Mouse (Mus musculus) retina, adult 2 months (tissue): ENCODE data around the gene Dnajb11.

Experiments
- DNase-seq: peaks from one replicate; pipeline ENCODE4 v3.0.0-alpha.2; 2012; ENCODE audit warnings: low read depth, low spot score

Dnajb11 gene

DNA sequence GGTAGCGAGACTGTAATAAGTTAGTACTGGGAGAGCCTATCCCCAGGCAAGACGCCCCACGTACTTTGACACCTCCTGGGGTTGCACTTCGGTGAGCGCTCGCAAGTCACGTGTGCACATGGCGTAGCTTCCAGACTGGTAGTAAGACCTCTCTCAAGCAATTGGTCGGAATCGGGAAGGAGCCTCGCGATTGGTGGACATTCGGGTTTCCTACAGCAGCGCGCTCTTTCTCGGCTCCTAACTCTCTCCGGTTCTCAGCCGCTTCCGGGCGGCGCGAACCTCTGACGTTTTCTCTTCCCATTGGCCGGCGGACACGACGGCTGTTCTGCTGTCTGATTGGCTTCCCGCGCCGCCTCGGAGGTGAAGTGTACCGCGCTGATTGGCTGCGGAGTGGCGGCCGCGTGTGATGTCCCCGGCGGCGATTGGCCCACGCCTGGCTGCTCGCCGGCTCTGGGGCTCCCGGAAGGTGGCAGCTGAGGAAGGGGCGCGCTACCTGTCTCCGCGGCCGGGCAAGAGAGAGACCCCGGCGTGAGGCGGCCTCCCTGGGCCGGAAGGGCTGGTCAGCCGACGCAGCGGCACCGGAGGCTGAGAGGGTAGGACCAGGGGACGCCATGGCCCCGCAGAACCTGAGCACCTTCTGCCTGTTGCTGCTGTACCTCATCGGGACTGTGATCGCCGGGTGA is at the start of gene Dnajb11, which contains the start of gene Tbccd1:
Gene Dnajb11, plus strand, starts transcription at position 415 of the 683 bp plus-strand sequence.
Gene Tbccd1, minus strand, starts transcription at position 239 of the 683 bp plus-strand sequence.
- DNase-seq, result peak; percentile 97

DNA sequence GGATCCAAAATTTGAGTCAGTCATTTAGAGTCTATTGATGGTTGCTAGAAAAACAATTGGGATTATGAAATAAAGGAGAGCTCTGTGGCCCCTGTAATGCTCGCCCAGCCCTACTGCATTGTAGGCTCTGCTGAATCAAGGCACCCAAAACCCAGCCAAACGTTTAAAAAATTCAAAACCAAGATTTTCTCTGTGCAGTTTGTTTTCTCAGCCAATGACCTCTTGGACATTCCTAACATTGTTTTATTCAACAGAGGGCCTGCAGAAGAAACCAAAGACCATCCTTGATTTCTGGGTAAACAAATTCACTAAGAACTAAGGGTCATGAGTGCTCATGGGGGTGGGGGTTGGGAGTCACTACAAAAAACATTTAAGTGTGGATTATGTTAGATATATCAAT is 46.2 kb upstream of the Dnajb11 start, which contains the start of gene Crygs:
Gene Crygs, minus strand, starts transcription at position 101 of the 400 bp plus-strand sequence.
- no peak for DNase-seq

DNA sequence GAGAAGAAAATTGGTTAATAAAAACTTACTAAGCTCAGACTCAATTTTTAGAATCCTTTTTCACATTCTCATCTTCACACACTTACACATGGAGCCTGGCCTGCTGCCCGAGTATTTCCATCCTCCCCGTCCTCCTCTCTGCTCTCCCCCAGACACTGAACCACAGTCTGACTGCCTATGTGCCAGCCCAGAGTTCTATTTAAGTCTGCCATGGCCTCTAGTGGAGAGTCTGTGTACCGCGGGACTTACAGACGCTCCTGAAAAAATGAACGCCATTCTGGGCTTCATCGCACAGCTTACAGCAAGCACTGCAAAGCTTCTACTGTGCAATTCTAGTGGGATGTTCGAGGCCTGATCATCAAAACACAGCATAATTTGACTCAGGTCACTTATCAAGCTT is 36.9 kb upstream of the Dnajb11 start:
- no peak for DNase-seq

GRCm38 (mm10) chr16:22832932-22833525 is 24.6 kb upstream of the Dnajb11 start:
- DNase-seq, result no peak

DNA sequence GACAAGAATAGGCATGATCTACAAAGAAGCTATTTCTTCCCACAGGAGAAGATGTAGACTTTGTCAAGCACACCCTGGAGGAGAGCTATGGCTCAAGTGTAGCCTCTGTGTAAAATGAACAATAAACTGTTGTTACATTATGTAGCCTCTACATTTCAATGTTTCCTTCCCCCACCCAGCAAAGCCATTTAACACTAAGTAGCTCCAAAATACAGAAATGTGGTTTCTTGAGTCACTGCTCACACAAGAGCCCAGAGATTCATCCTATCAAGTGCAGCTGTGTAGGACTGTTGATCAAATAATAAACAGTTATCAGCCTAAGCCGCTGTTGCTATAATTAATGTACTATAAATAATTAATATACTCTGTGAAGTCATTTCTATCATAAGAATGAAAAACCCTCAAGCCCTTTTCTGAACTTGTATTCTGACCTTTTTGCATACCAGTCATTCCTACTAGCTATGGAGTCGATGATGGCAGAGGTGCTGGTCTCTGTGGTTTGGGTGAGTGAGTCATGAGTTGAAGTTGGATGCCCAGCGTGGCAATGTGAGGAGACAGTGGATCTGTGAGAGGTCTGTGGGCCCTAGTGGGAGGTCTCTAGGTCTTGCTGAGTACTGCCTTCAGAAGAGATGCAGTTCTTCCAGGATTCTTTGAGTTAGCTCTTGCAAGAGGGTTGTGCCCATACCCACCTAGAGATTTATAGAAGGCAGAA is 18.3 kb upstream of the Dnajb11 start:
- no peak for DNase-seq

GRCm38 (mm10) chr16:22842871-22843270 is 14.8 kb upstream of the Dnajb11 start:
- no peak for DNase-seq

DNA sequence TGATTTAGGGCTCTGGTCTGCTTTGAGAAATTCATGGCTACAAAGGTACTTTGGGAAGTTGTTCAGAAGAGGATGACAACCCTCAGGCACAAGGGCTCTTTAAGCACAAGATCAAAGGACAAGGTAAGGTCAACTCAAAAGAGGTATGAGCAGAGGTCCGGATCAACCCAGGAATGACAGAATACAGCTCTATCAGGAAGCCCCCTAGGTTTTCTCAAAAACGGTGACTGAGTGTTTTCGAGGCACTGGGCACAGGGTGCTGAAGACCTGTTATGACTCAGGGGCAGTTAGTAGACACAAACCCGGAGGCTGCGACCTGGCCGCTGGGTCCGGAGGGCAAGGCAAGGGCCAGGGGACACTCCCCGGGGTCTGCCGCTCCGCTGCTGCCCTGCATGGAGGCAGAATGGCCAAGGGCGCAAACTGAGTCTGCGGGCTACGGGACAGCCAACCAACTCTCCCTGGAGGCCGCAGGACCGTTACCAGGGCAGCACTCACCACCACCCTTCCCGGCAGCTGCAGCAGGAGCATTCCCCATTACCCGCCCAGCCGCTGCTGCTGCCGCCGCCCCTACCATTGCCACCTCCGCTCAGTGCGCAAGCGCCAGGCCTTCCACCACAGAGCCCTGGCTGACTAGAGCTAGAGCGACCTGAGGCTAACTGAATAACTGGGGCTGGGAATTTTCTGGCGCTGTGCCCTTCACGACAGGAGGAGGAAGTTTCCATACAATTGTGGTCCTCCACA is 13.4 kb upstream of the Dnajb11 start:
- DNase-seq, result peak; percentile 40

DNA sequence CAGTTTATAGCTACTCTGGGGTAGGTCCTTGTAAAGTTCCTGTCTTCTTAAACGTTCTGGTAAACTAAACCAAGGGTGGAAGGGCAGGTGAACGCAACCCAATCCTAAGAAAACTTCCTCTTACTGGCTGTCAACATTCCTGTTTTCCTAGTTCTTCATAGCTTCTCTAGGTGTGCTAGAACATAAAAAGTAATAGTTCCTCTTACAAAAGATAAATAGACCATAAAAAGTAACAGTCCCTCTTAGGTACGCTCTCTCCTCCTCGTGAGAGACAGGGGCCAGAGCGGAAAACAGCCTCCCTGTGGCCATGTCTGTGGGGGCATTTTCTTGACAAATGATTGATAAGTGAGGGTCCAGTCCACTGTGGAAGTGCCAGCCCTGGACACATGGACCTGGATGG is 12.8 kb upstream of the Dnajb11 start:
- DNase-seq, result no peak

- DNase-seq, result no peak
These were observed 12.2 kb upstream of the Dnajb11 start for GRCm38 (mm10) chr16:22845481-22845880.

- DNase-seq, result no peak
These were observed 10.0 kb upstream of the Dnajb11 start for GRCm38 (mm10) chr16:22847686-22848085.

DNA sequence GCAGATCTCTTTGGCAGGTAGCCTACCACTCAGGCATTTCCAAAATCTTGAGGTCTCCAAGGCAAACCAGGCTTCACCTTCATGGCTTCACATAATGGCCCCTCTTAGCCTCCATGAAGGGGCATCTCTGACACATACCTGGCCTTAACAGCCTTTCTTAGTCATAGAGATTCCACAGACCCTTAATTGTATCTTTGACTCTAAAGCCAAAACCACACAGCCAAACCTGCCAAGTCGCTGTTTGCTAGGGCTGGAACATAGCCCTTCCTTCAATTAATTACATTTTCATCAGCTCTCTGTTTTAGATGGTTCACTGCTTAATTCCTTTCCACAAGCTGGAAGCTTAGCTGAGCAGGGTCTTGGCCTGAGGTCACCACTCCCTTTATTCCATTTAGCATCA is 9.3 kb upstream of the Dnajb11 start:
- DNase-seq, result no peak

GRCm38 (mm10) chr16:22852709-22853108 is 4.9 kb upstream of the Dnajb11 start:
- DNase-seq, result no peak

- DNase-seq, result no peak
These were observed 872 bp upstream of the Dnajb11 start for GRCm38 (mm10) chr16:22856773-22857172.

DNA sequence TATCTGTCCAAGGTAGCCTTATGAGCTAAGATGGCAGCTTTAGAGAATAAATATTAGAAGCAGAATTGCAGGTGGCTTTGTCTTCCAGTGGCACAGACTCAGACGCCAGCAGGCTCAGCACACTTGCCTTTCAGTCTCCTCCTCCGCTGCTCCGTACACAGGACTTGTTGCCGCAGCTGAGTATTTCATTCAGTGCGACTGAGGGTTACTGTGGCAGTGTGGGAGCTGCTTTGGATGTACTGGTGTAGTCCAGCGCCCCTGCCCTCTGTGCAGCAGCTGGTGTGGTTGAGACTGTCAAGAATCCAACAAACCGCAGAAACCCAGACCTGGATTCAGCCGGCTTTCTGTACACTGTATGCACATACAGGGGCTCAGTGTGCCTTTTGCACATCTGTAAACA is 14.8 kb downstream of the Dnajb11 start:
- DNase-seq, result no peak

DNA sequence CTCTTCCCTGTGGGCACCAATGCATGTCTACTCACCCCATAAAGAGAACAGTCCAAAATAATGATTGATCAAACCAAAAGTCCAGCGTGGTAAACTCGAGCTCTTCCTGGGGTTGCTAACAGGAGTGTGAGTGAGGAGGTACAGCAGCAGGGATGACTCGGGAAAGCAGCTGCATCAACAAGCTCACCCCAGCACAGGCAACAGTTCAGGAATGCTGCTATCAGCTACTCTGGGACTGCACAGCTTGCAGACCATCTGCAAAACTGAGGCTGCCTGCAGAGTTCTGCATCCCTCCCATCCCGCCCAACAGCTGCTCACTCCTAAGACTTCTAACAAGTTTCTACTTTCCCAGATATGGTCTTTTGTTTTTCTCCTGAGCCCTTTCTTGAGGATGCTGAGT is 15.7 kb downstream of the Dnajb11 start:
- DNase-seq, result no peak

DNA sequence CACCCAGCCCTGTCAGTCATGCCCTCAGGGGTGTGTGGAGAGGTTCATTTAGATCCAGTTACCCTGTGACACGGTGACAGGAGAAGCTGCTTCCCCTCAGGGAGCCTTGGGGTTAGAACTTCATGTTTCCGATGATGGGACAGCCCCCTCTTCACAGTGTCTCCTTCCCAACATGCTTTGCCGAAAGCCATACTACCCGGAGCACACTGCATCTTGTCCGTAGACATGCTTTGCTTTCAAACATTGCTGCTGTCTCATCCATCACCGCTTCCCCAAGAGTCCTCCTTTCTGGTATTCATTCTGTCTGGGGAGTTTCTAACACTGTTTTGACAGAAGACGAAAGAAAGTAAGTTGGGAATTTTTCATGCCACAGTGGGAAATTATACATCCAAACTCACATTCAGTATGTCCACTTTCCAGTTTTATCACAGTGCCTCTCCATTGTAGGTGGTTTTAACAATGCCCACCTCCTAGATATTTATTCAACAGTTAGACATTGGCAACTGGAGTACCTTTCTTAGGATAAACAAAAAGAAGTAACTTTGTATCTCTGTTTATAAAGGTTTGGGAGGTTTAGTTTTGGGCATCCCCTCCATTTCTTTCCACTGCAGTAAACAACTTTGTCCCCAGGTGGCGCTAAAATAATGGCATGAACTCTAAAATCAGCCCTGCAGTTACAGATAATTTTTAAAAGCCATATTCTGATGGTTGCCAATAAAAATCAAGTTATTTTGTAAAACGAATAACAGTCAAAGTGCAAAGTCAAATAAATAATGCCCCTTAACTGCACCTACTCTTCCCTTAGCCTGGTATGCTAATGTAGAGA is 18.8 kb downstream of the Dnajb11 start:
- no peak for DNase-seq

GRCm38 (mm10) chr16:22877660-22878390 is 20.2 kb downstream of the Dnajb11 start:
- no peak for DNase-seq

DNA sequence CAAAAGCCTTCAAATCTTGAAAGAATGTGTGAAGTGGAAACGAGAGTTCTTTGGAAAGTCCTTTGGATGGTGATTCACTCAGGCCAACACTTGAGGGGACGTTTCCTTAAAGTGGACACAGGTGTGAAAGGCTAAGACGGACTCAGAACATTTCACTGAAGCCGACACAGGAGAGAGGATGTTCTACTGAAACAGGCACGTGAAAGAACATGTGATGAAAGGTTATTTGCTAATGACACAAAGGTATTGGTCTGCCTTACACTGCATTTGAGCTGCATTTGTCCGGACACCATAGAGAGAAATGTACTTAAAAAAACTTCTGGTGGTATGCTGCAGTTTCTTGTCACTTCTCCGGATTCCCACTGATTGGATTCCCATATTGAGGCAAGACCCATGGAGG is 21.1 kb downstream of the Dnajb11 start:
- DNase-seq, result no peak

DNA sequence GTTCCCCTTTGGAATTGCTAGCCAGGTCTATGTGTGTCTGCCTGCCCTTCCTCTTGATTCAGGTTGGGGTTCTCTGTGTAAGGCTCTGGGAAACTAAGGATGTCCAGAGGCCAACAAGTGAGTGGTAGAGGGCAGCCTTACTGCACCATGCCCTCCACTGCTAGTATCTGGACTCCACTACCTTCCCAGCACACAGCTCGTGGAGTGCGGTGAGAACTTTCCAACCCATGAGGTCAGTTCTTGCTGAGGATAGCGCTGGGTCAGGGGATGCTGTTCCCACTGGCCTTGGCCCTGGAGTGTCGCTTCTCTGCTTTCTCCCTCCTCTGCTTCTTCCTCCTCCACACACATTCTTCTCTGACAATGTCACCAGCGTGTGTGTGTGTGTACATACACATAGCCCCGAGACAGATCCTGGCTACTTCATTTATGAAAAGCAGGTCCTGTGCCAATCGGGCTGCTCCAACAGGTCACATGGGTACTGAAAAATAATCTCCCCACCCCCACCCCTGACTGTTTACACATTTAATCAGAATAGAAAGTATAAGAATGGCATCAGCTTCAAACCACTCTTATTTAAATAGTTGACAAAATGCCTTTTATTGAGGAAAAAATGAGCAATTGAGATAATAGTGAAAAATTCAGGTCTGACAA is 22.4 kb downstream of the Dnajb11 start:
- DNase-seq, result no peak

DNA sequence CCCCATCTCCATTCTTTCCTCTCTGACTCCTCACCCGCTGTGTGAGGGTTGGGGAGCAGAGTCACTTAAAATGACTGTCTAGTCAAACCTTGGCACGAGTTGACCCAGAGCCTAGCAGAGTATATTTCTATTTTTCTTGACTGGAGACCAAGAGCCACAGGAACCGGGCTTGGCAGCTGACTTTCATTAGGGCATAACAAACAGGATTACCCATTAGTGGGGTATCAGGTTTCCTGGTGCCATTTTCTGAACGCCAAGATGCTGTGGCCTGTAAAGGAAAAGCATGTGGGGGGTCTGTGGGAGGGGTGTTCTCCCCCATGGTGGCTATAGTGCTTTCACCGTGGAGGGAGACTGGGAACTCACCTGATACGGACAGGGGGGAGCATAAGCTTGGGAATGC is 23.3 kb downstream of the Dnajb11 start:
- DNase-seq, result no peak
